Mouse (Mus musculus): ENCODE measurements around the gene Mfng.

Gene Mfng

DNA sequence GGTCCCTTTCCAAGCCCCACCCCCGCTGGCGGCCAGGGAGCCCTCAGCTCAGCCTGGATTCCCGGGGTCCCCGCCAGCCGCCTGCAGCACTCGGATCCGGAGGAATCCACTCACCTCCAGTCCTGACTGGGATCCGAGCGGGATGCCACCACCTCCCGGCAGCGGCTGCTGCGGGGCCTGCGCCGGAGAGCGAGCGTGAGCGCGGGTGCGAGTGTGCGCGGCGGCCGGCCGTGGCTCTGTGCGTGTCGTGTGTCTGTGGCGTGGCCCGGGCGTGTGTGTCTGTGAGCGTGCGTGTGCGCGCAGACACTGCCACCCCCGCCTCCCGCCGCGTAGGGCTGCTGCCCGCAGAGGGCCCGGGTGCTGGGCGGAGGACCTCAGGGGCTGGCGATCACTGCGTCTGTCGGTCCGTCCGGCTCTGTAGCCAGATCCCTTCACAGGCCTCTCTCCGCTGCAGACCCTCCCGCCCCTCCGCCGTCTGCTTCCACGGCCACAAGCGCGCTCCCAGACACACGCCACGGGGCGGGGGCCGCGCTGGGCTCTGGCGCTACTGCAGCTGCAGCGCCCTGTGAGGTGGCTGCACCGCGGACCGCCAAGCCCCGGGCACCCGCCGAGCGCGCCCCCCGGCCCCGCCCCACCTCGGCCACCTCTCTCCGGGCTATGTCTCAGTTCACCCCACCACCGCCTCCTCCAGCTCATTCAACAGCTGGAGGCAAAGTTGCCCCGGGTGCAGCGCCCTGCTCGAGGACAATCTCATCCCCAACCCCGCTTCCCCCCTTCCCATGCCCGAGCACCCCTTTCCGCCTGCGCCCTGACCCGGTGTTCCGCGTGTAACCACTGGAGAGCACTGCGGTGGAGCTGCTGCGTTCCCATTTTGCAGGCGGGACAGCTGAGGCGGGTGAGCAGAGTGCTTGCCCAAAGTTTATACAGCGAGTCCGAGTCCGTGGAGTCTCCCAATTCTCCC lies 54.7 kb downstream of the Mfng start, which contains the start of gene Elfn2:
TSS of gene Elfn2 (minus strand) at position 482 of the 961 bp plus-strand sequence.
- peak in 1 of 2 experiments; percentile 47 for DNase-seq (ENCODE audit: low spot score in 2 of 2)

DNA sequence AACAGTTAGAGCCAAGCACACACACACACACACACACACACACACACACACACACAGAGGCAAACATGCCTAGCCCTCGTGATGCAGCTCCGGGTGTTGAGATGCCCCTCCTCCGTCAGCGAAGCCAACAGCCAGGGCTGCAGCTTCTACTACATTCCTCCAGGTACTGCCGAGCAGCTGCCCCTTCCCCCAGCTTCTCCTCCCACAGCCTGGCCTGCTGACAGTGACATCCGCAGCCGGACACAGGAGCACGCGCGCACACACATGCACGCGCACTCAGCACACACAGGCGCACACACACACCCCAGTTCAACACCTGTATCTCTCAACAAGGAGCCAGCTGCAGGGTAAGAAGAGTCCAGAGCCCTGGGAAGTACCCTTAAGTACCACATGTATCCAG lies 56.3 kb downstream of the Mfng start:
- no peak for DNase-seq (ENCODE audit: low spot score in 2 of 2)

DNA sequence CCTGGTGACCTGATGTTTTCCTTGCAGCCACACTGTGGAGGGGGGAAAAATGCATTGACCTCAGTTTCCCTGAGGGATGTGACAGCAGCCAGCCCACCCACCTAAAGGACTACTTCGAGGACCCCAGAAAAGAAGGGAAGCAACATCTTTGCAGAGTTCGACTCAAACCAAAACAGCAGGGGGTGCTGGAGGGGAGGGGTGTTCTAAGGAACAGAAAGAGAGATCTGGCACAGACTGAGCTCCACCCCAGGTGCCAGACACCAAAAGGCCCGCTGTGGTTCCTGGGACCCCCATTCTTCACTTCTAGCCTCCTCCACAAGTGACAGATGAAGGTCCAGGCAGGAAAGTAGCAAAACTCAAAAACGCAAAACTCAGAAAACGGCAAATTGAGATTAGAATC lies 57.4 kb downstream of the Mfng start:
- DNase-seq (ENCODE audit: low spot score in 2 of 2): no peak

DNA sequence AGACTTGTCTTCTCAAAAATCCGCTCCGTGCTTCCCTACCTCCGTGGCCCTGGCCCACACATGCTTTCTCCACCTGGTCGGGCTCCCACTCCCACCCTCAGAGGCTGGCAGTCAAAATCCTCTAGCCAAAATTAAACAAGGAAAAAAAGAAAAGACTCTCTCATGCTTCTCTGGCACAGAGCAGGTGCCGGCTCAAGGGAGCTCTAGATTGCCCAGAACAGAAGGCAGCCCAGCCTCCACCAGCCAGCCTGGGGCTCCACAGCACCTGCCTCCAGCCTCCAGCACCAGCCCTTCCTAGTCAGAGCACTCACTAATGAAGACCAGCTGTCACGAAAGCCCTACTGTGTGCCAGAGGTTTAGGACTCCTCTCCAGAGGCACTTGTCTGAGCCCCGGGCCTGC lies 59.5 kb downstream of the Mfng start:
- DNase-seq (ENCODE audit: low spot score in 2 of 2): no peak

DNA sequence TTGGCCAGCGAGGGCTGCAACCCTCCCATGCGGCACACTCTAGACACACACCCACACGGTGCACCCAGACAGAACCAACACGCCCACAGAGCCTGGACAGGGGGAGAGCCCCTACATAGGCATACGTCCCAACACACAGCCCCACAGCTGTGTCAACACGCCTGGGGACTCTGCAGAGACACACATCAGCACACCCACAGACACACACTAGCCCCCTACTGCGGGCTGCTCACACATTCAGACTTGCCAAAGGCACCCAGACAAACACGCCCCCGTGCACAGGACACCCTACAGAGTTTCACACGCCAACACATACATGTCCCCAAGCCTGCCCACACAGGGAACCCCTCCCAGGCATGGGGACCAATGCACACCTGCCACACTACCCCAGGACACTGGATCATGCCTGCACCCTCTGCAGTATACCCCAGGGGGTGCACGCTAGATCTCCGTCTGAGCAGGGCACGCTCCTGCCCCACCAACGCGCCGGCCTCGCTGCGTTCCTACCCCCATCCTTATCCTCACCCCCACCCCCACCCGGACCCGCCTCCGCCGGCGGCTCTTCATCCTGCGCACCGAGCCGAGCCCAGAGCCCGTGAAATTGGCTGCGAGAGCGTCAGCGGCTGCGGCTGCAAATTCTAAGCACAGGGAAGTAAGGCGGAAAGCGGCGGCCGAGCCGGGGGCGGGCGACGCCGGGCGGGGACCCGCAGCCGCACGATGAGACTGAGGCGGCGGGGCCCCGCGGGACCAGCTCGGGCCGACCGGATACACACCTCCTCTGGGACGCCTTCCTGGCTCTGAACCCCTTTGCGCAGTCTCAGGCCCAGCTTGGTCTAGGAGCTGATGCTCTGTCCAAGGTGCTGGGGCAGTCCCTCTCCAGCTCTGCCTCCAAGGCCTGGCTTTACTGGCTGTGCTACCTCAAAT lies 60.7 kb downstream of the Mfng start:
- no peak for DNase-seq (ENCODE audit: low spot score in 2 of 2)

DNA sequence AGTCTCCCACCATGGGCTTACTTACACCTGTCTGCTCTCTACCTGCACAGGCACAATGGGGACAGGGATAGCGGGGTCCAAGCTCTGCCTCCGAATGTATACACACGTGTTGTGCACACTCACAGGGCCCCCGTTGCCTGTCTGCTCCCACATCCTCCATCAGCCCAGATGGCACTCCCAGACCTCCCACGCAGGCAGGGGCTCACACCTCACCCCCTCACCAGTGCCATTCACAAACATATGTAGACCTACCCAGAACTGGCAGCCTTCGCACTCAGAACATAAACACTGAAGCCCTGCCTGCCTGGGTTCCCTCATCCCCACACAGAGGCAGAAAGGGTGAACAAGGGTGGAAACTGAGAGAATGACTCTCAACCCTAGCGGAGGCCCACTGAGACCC lies 61.3 kb downstream of the Mfng start:
- DNase-seq (ENCODE audit: low spot score in 2 of 2): no peak

DNA sequence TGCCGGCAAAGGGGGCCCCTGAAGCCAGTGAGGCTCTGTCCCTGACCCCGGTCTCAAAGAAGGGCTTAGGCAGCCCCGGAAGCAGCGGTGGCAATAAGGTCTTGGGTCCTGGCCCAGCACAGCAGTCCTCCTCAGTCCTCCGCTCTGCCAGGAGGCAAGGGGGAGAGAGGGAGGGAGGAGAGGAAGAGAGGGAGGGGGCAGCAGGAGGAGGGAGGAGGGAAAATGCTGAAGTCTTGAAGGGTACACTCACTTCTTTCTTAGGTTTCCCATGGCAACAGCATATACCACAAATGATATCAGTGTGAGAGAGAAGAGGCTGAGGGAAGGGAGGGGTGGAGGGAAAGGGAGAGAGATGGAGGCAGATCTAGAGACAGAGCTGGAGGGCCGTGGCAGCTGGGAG lies 62.6 kb downstream of the Mfng start:
- DNase-seq (ENCODE audit: low spot score in 2 of 2): no peak

DNA sequence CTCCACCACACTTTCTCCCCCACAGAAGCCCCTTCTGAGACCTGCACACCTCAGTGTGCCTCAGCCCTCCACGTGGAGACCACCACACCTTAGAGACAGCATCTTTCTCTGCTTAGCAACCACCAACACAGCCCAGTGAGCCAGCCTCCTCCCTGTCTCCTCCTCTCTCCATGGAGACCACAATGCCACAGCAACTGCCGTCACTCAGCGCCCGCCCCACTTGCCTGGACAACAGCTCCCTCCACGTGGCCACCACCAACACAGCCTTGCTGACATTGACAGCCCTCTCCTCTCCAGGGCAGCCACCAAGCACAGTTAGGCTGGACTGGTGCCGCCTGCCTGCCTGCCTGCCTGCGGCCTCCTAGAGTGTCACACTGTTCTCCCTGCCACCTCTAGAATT lies 63.5 kb downstream of the Mfng start:
- DNase-seq (ENCODE audit: low spot score in 2 of 2): peak in 1 of 2 experiments; percentile 55

DNA sequence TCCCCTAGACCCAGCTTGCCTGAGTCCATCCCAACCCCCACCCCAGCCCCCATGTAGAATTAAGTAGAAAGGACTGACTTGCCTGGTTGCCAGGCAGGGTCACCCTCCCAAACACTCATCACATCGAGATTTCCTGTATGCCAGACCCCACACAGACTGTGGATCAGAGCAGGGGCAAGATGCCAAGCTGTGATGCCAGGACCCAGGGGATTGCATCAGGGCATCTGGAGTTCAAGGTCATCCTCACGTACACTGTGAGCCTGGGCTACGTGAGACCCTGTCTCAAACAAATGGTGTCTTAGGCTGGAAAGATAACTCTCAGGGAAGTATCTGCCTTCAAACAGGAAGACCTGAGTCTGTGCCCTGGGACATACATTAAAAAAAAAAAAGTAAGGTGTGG lies 66.6 kb downstream of the Mfng start:
- DNase-seq (ENCODE audit: low spot score in 2 of 2): no peak
